Comparison of ENCODE assay signal across 9 mouse cellular contexts in the genomic region with DNA sequence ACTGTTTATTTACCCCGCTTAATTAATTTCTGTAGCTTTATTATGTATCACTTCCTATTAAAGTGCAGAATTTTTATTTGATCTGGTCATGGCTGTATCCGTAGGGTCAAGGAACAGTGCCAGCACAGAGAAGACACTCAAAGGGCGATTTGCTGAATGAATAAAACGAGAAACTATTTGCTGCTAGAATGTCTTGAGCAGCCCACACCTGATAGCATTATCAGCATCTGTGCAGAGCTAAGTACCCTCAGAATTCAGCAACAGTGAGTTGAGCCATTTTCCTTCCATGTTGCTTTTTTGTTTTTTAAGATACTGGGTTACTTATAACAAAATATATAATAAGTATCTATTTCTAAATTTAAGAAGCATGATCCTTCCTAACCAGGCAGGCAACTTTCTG. TPM values are rescaled to one million over a fixed set of nuclear protein-coding genes. Genes with fewer than 3 reads are reported as not detected.
DNase-seq lines count a peak whose midpoint lies in the region; ATAC-seq lines count a peak whose summit lies in the region.
"Had no signal": no experiment of that assay in that cellular context is flagged by ENCODE, and none has a peak within 500 bp of the region (broad histone marks: within the 10 kb centered on the region; RNA-seq: fewer than 3 reads in every experiment).

No protein-coding gene starts in this region.

- peak overlapping the region; percentile 77 for H3K4me2 ChIP-seq in lung, embryonic 16.5 days (ENCODE audit: low read depth, low read length)
- H3K4me2 ChIP-seq in forebrain, embryonic 11.5 days (ENCODE audit: low read depth, low read length, severe bottlenecking) = peak overlapping the region; percentile 82; the same call in 1 of the 2 replicates
- H3K4me2 ChIP-seq in limb, embryonic 13.5 days (replicated peaks) = peak overlapping the region; percentile 71
- H3K4me2 ChIP-seq in stomach, embryonic 15.5 days = peak overlapping the region; percentile 66; the same call in 1 of the 2 replicates

- no peak for DNase-seq in lung, postnatal 25 days (ENCODE audit: low spot score)
- no peak for DNase-seq in forebrain, embryonic 11.5 days (ENCODE audit: low spot score)
- no peak for DNase-seq in layer of hippocampus, adult 18-20 months (ENCODE audit: low spot score in 2 of 2)
- no peak for DNase-seq in urinary bladder, postnatal 36 days (ENCODE audit: low spot score in 2 of 2)
- DNase-seq in left cerebral cortex, postnatal 4 days = no peak
- DNase-seq: thymus, postnatal 25 days had no signal

- no peaks in the 10 kb centered on the region for H3K27me3 ChIP-seq in lung, embryonic 16.5 days (ENCODE audit: control insufficient read depth, insufficient read depth, low read depth, low read length)
- H3K27me3 ChIP-seq in forebrain, embryonic 11.5 days (ENCODE audit: control insufficient read depth, insufficient read depth, low read length) = no peaks in the 10 kb centered on the region
- no peaks in the 10 kb centered on the region for H3K27me3 ChIP-seq in limb, embryonic 13.5 days
- H3K27me3 ChIP-seq in stomach, embryonic 15.5 days (replicated peaks) = no peaks in the 10 kb centered on the region

- no peaks in the 10 kb centered on the region for H3K9me3 ChIP-seq in lung, embryonic 16.5 days (ENCODE audit: control insufficient read depth, low read length)
- no peaks in the 10 kb centered on the region for H3K9me3 ChIP-seq in forebrain, embryonic 11.5 days (ENCODE audit: control insufficient read depth, low read length)
- 0 out of 2 replicates have a peak, but pooled peaks cover under 1% of the 10 kb centered on the region for H3K9me3 ChIP-seq in limb, embryonic 13.5 days
- no peaks in the 10 kb centered on the region for H3K9me3 ChIP-seq in stomach, embryonic 15.5 days

- H3K36me3 ChIP-seq in lung, embryonic 16.5 days (ENCODE audit: control insufficient read depth, insufficient read depth, low read length) = no peaks in the 10 kb centered on the region
- H3K36me3 ChIP-seq in forebrain, embryonic 11.5 days (ENCODE audit: control insufficient read depth, insufficient read depth, low read length) = no peaks in the 10 kb centered on the region
- H3K36me3 ChIP-seq in limb, embryonic 13.5 days = peaks cover 4% of the 10 kb centered on the region; the same call in 1 of the 2 replicates
- no peaks in the 10 kb centered on the region for H3K36me3 ChIP-seq in stomach, embryonic 15.5 days

- peaks cover 10% of the 10 kb centered on the region for H3K4me1 ChIP-seq in lung, embryonic 16.5 days (replicated peaks; ENCODE audit: control insufficient read depth, insufficient read depth, low read length)
- H3K4me1 ChIP-seq in forebrain, embryonic 11.5 days (replicated peaks; ENCODE audit: control insufficient read depth, insufficient read depth, low read length) = no peaks in the 10 kb centered on the region; the same call in 1 of the 2 replicates
- peaks cover 15% of the 10 kb centered on the region for H3K4me1 ChIP-seq in limb, embryonic 13.5 days
- H3K4me1 ChIP-seq in stomach, embryonic 15.5 days = peaks cover 11% of the 10 kb centered on the region; the same call in 1 of the 2 replicates

- peak overlapping the region; percentile 84; the same call in 1 of the 2 replicates for H3K4me3 ChIP-seq in lung, embryonic 16.5 days (ENCODE audit: low read length)
- peak overlapping the region; percentile 73; the same call in 1 of the 2 replicates for H3K4me3 ChIP-seq in forebrain, embryonic 11.5 days (ENCODE audit: low read depth, low read length)
- H3K4me3 ChIP-seq in limb, embryonic 13.5 days = peak overlapping the region; percentile 74
- H3K4me3 ChIP-seq in stomach, embryonic 15.5 days (replicated peaks) = peak overlapping the region; percentile 88; the same call in 1 of the 2 replicates

- H3K27ac ChIP-seq in lung, embryonic 16.5 days (ENCODE audit: low read length) = no peak overlapping the region
- no peak overlapping the region for H3K27ac ChIP-seq in forebrain, embryonic 11.5 days (ENCODE audit: low read depth, low read length)
- H3K27ac ChIP-seq in limb, embryonic 13.5 days = no peak overlapping the region
- no peak overlapping the region for H3K27ac ChIP-seq in stomach, embryonic 15.5 days

- 83% methylated on average over 4 of the region's 4 CpGs for WGBS in lung, embryonic 16.5 days
- WGBS in forebrain, embryonic 11.5 days = 93% methylated on average over 4 of the region's 4 CpGs
- 88% methylated on average over 4 of the region's 4 CpGs for WGBS in limb, embryonic 13.5 days
- WGBS in stomach, embryonic 15.5 days = 87% methylated on average over 4 of the region's 4 CpGs

- intact Hi-C loops in left cerebral cortex, postnatal 4 days (cut with DNase I) = no loop called here

- ATAC-seq in lung, embryonic 16.5 days (ENCODE audit: low read depth) = no peak
- no peak for ATAC-seq in forebrain, embryonic 11.5 days (replicated peaks; ENCODE audit: low FRiP score)
- no peak for ATAC-seq in limb, embryonic 13.5 days (ENCODE audit: low FRiP score, low read depth)
- no peak for ATAC-seq in stomach, embryonic 15.5 days (ENCODE audit: insufficient read depth, low FRiP score, low read depth)

- H3K9ac ChIP-seq in lung, embryonic 16.5 days (ENCODE audit: low read length) = peak overlapping the region; percentile 89; the same call in 1 of the 2 replicates
- H3K9ac ChIP-seq in forebrain, embryonic 11.5 days (ENCODE audit: low read length) = peak overlapping the region; percentile 77; the same call in 1 of the 2 replicates
- peak overlapping the region; percentile 86 for H3K9ac ChIP-seq in limb, embryonic 13.5 days
- H3K9ac ChIP-seq in stomach, embryonic 15.5 days = no peak overlapping the region

RNA-seq across cellular contexts. Expression of gene Dguok, which starts 1.2 kb away (rescaled TPM):
- 78.3 and 87.0 TPM in 2 replicates for polyA plus RNA-seq in lung, embryonic 16.5 days (2015; fragmentation: Nextera tagmentation; extraction: Ambion mirVana)
- polyA plus RNA-seq in forebrain, embryonic 11.5 days (2014; fragmentation: Nextera tagmentation; extraction: Ambion mirVana) = 57.9 and 60.6 TPM in 2 replicates
- polyA plus RNA-seq in limb, embryonic 13.5 days (2015; fragmentation: Nextera tagmentation; extraction: Ambion mirVana) = 88.4 and 89.5 TPM in 2 replicates
- polyA plus RNA-seq in stomach, embryonic 15.5 days (2015; fragmentation: Nextera tagmentation; extraction: Ambion mirVana) = 74.3 and 76.2 TPM in 2 replicates
- total RNA-seq in layer of hippocampus, adult 18-20 months (2021) = 10 to 100 TPM; 28.2 to 33.3 TPM
- 10 to 100 TPM; 31.3 to 34.8 TPM for total RNA-seq in left cerebral cortex, postnatal 4 days (2021)

RNA-seq across cellular contexts. Expression of gene Actg2, which starts 30.5 kb away (rescaled TPM):
- polyA plus RNA-seq in lung, embryonic 16.5 days (2015; fragmentation: Nextera tagmentation; extraction: Ambion mirVana) = 123 and 128 TPM in 2 replicates
- 2.3 and 3.1 TPM in 2 replicates for polyA plus RNA-seq in forebrain, embryonic 11.5 days (2014; fragmentation: Nextera tagmentation; extraction: Ambion mirVana)
- 2.9 and 3.4 TPM in 2 replicates for polyA plus RNA-seq in limb, embryonic 13.5 days (2015; fragmentation: Nextera tagmentation; extraction: Ambion mirVana)
- 1,291 and 1,344 TPM in 2 replicates for polyA plus RNA-seq in stomach, embryonic 15.5 days (2015; fragmentation: Nextera tagmentation; extraction: Ambion mirVana)
- not detected for total RNA-seq in layer of hippocampus, adult 18-20 months (2021)
- under 1 TPM in 1 of 2 experiments, not detected in 1; 0.56 TPM for total RNA-seq in left cerebral cortex, postnatal 4 days (2021)

RNA-seq across cellular contexts. Expression of gene Tet3, which starts 46.7 kb away (rescaled TPM):
- polyA plus RNA-seq in lung, embryonic 16.5 days (2015; fragmentation: Nextera tagmentation; extraction: Ambion mirVana) = 43.8 and 47.1 TPM in 2 replicates
- polyA plus RNA-seq in forebrain, embryonic 11.5 days (2014; fragmentation: Nextera tagmentation; extraction: Ambion mirVana) = 49.9 and 56.0 TPM in 2 replicates
- polyA plus RNA-seq in limb, embryonic 13.5 days (2015; fragmentation: Nextera tagmentation; extraction: Ambion mirVana) = 51.6 and 63.1 TPM in 2 replicates
- 39.6 and 40.0 TPM in 2 replicates for polyA plus RNA-seq in stomach, embryonic 15.5 days (2015; fragmentation: Nextera tagmentation; extraction: Ambion mirVana)
- total RNA-seq in layer of hippocampus, adult 18-20 months (2021) = 10 to 100 TPM; 53.2 to 58.7 TPM
- total RNA-seq in left cerebral cortex, postnatal 4 days (2021) = 100 to 1,000 TPM; 112 to 117 TPM

Comparison
In these comparisons a context has a peak if more than half of its experiments do, and no peak if none do; other contexts are left out.
1. RNA of gene Actg2, which starts 30.5 kb away (polyA plus RNA-seq): 1,291 to 1,344 TPM in stomach, embryonic 15.5 days and 123 to 128 TPM in lung, embryonic 16.5 days; 2.9 to 3.4 TPM in limb, embryonic 13.5 days and 2.3 to 3.1 TPM in forebrain, embryonic 11.5 days; every median in the first group is over 10 times any median in the second.
2. Peak in every context shown above with its lines, with median percentiles within 50 percentile points of each other: H3K4me2 ChIP-seq and H3K4me3 ChIP-seq.